Mouse (Mus musculus): ENCODE results near the gene Atp5g1. TPM values are rescaled to one million over a fixed set of nuclear protein-coding genes. Genes with fewer than 3 reads are reported as not detected.
"Not testable (repeated sequence)": the region's sequence is repeated elsewhere in the genome, so short reads cannot be mapped to it uniquely, and the experiment has no call there.

Atp5g1 gene
- polyA plus RNA-seq (2012; rRNA removed) = 217 and 242 TPM in 2 replicates

- peak; percentile 76 for DNase-seq (ENCODE audit: low spot score)
Measured at GRCm38 (mm10) chr11:96075509-96076220, at the start of gene Atp5g1. Gene Atp5g1, minus strand, starts transcription at chr11:96075670.

- DNase-seq (ENCODE audit: low spot score) = no peak
Measured at GRCm38 (mm10) chr11:96124052-96124914, 48.8 kb upstream of the Atp5g1 start.

- DNase-seq (ENCODE audit: low spot score) = not testable (repeated sequence)
Measured at GRCm38 (mm10) chr11:96122806-96123205, 47.3 kb upstream of the Atp5g1 start.

GRCm38 (mm10) chr11:96119401-96119800 lies 43.9 kb upstream of the Atp5g1 start:
- no peak for DNase-seq (ENCODE audit: low spot score)

GRCm38 (mm10) chr11:96116925-96117324 lies 41.5 kb upstream of the Atp5g1 start:
- not testable (repeated sequence) for DNase-seq (ENCODE audit: low spot score)

GRCm38 (mm10) chr11:96116116-96116515 lies 40.6 kb upstream of the Atp5g1 start:
- no peak for DNase-seq (ENCODE audit: low spot score)

GRCm38 (mm10) chr11:96115416-96115815 lies 39.9 kb upstream of the Atp5g1 start:
- DNase-seq (ENCODE audit: low spot score) = no peak

- no peak for DNase-seq (ENCODE audit: low spot score)
Measured at GRCm38 (mm10) chr11:96114077-96114476, 38.6 kb upstream of the Atp5g1 start.

- DNase-seq (ENCODE audit: low spot score) = no peak
Measured at GRCm38 (mm10) chr11:96111751-96112150, 36.3 kb upstream of the Atp5g1 start, which contains the start of gene Calcoco2. Gene Calcoco2, minus strand, starts transcription at chr11:96111964.

- not testable (repeated sequence) for DNase-seq (ENCODE audit: low spot score)
Measured at GRCm38 (mm10) chr11:96110950-96111349, 35.5 kb upstream of the Atp5g1 start.

- no peak for DNase-seq (ENCODE audit: low spot score)
Measured at GRCm38 (mm10) chr11:96108376-96108775, 32.9 kb upstream of the Atp5g1 start.

- DNase-seq (ENCODE audit: low spot score) = peak; percentile 31
Measured at GRCm38 (mm10) chr11:96093361-96093760, 17.9 kb upstream of the Atp5g1 start.

- DNase-seq (ENCODE audit: low spot score) = no peak
Measured at GRCm38 (mm10) chr11:96092674-96093291, 17.3 kb upstream of the Atp5g1 start.

GRCm38 (mm10) chr11:96091073-96091472 lies 15.6 kb upstream of the Atp5g1 start:
- no peak for DNase-seq (ENCODE audit: low spot score)

- no peak for DNase-seq (ENCODE audit: low spot score)
Measured at GRCm38 (mm10) chr11:96087981-96088380, 12.5 kb upstream of the Atp5g1 start.

- no peak for DNase-seq (ENCODE audit: low spot score)
Measured at GRCm38 (mm10) chr11:96082682-96083081, 7.2 kb upstream of the Atp5g1 start.

- DNase-seq (ENCODE audit: low spot score) = no peak
Measured at GRCm38 (mm10) chr11:96080736-96081135, 5.3 kb upstream of the Atp5g1 start.

- no peak for DNase-seq (ENCODE audit: low spot score)
Measured at GRCm38 (mm10) chr11:96076221-96077105, 993 bp upstream of the Atp5g1 start.

GRCm38 (mm10) chr11:96075177-96075508 lies 327 bp downstream of the Atp5g1 start:
- DNase-seq (ENCODE audit: low spot score) = no peak

GRCm38 (mm10) chr11:96074351-96075176 lies 906 bp downstream of the Atp5g1 start:
- DNase-seq (ENCODE audit: low spot score) = no peak
